Mouse (Mus musculus) natural killer cell, adult 2 months (primary cell): ENCODE data around the gene Gm20547.
"Not testable (repeated sequence)": the region's sequence is repeated elsewhere in the genome, so short reads cannot be mapped to it uniquely, and the experiment has no call there.

ENCODE experiments used
- DNase-seq, 2 experiments: peaks; one replicate each; pipeline ENCODE4 v3.0.0; 2022; ENCODE audit warnings: low spot score in 2 of 2

Gm20547 gene

DNA sequence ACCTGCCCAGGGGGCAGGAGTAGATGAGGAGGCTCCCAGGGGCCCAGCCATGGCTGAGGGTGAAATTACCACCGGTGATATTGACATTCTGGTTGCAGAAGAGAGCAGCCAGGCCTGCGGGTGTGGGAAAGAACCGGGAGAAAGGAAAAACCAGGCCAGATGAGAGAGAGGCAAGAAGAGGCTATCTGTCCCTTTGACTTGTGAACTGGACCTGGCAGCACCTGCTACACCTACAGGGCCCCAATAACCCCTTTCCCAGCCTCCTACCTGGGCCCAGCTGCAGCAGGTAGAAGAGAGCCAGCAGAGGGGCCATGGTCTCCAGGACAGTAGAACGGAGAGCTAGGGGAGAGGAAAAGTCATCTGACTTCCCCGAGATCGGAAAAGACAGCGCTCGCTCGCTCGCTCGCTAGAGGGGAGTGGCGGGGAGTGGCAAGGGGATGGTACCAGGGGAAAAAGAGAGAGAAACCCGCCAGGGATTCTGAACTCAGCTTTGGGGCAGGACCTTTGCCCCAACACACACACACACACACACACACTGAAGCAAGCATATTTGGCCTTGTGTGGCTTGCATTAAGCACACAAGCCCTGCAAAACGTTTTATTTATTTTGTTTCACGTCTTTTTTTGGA is at the start of gene Gm20547:
Gene Gm20547 (minus strand): TSS at position 360 of the 628 bp plus-strand sequence.
- no peak for DNase-seq

DNA sequence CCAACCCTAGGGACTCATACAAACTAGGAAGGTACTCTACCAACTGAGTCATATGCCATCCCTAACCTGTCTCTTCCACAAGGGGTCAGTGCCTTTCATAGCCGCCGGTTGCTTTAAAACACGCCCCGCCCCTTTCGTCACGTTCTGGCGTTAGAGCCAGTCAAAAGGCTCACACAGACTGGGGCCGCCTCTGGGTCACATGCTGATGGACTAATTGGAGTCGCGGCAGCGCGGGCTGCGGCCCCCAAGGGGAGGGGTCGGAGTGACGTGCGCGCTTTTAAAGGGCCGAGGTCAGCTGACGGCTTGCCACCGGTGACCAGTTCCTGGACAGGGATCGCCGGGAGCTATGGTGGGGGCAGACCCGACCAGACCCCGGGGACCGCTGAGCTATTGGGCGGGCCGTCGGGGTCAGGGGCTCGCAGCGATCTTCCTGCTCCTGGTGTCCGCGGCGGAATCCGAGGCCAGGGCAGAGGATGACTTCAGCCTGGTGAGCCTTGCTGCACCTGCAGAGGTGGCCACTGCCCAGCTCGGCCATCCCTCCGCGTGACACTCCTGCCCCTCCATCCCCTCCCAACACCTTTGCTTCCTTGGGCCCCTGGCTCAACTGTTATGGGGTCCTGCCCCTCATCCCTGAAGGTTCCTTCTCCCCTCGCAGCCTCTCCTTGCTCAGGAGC is 49.4 kb upstream of the Gm20547 start, which contains the start of gene Neu1:
Gene Neu1 (plus strand): TSS at position 193 of the 674 bp plus-strand sequence.
- DNase-seq = peak; percentile 96 to 97

DNA sequence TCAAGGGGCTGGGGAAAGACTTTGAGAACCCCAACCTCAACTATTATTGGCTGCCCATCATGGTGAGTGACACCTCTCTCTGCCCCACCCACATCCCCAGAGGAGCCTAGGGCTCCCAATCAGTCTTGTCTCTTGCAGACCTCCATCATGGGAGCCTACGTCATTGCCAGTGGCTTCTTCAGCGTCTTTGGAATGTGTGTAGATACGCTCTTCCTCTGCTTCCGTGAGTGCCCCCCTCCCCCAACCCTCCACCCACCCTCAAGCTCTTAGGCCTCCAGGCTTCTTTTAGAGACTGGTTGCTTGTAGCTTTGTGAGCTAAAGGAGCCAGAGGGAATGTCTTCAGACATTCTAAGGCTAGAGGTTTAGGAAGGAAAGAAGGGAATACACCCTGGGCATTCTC is 47.0 kb upstream of the Gm20547 start:
- no peak for DNase-seq

DNA sequence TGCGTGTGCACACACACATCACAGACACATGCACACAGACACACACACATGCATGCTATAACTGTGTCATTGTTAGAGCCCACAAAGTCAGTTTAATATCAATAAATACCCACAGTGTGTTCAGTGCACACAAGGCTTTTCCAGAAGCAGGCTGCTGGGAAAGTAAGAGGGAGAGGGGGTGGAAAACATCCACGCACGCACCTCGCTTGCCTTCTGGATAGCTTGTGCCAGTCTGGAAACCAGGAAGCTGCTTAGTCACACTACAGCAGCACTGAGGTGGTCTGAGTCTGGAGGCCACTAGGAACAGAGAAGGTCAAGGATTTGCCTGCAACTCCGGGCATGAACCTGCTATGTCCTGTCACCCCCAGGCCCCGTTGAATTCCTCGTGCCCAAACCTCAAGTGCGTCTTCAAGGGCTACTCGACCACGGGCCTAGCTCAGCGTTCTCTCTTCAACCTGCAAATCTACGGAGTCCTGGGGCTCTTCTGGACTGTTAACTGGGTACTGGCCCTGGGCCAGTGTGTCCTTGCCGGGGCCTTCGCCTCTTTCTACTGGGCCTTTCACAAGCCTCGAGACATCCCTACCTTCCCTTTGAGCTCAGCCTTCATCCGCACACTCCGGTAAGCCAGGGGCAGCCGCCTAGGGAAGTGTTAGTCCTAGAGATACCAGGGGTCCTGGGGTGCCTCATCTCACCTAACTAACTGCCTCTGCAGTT is 45.6 kb upstream of the Gm20547 start:
- DNase-seq = no peak

DNA sequence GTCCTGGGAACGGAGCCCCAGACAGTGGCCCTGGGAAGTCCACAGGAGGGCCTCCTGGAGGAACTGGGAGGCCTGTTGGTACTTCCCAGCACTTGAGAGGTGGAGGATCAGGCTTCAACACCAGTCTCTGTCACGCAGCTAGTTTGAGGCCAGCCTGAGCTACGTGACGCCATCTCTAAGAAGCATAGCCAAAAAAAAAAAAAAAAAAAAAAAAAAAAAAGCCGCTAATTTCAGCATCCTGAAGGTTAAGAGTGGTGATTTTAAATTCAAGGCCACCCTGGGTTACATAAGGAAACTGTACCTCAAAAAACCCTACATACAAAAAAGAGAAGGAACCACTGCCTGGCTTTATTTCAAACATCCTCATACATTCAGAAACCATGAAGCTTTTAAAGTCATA is 42.4 kb upstream of the Gm20547 start:
- no peak for DNase-seq

DNA sequence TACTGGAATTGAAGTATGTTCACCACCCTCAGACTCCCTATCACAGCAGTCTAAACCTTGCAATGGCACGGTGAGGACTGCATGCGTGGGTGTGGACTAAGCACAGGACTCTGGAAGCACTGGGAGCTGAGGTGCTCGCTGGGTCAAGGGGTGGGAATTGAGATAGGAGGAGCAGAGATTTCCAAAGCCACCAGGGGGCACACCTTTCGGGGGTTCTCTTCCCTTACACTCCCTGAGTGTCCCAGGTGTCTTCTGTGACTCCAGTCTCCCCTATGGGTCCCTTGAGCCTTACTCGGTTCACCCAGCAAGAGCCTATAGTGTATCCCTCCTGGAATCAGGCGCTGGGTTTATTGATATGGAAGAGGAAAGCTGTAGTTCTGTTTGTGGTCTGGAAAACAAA is 41.1 kb upstream of the Gm20547 start:
- DNase-seq = no peak

DNA sequence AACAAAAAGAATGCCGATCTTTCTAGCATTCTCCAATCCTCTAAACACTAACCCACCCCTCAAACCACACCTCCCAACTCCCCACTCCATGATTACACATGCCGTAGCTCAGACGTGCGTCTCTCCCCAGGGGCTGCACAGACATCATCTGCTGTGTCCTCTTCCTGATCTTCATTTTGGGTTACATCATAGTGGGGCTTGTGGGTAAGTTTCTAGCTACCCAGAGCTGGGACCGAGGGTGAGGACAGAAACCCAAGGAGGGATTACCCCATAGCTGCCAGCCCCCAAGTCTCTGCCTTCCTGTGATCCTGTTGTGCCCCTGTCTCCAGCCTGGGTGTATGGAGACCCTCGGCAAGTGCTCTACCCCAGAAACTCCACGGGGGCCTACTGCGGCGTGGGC is 35.3 kb upstream of the Gm20547 start:
- DNase-seq = no peak

DNA sequence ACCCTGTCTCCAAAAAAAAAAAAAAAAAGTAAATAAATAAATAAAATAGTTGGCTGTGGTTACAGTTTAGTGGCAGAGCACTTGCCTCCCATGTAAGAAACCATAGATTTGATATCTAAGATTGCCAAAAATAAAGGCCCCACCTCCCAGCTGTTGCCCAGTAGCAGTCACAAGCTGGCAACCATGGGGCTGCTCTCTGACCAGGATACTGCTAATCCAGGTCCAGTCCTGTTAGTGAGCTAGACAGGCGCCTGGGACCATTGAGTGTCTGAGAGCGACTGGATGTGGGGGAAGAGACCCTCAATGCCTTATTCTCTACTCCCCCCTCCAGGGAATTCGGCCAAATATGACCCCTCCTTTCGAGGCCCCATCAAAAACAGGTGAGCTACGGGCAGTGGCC is 34.5 kb upstream of the Gm20547 start:
- no peak for DNase-seq

DNA sequence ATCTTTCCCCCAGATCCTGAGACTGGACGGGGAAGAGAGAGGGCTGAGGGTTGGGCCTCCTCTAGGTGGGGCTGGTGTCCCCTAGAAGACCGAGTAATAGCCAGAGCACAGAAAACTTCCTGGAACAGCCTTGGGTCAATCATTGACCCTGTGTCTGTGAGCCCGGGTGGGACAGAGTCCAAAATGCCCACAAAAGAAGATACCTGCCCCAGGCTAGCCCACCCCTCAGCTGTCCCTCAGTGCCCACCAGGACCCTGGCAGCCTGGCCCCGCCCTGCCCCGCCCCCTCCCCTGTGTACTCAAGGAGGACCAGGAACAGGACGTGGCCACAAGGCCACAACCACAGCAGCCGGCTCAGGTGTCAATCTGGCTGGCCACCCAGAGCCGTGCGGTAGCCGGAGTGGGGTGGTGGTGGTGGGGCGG is 33.6 kb upstream of the Gm20547 start:
- DNase-seq = peak in 1 of 2 experiments; percentile 18

DNA sequence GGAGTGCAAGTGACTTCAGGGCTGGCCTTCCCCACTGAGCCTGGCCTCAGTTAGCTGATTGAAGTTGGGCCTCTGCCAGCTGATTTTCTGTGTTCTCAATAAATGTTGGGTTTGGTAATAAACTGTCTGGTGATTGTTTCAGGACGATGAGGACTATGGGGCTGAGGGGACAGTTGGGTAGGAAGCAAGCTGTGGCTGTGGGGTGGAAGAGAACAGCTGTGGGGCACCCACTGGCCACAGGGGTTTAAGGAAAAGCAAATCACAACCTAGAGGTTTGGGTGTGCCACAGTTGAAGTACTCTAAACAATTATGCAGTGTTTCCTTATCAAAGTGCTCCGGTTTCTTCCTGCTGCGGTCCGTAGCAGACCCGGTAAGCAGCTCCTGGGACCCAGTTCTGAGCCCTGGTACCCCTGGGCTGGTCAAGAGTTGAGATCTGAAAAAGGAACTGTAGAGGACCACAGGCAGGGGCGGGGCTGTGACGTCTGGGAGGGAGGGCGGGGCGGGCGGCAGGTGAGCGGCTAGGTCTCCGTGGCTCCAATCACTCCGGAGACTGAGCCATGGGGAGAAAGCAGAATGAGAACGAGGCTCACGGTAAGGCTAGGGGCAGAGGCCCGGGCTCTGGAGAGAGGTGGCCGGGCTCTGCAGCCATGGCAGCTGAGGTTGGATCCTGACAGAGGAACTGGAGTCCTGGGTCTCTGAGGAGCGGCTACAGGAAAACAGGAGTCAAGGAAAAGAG is 32.3 kb upstream of the Gm20547 start, which contains the start of gene Slc44a4:
Gene Slc44a4 (plus strand): TSS at position 537 of the 736 bp plus-strand sequence.
- no peak for DNase-seq

DNA sequence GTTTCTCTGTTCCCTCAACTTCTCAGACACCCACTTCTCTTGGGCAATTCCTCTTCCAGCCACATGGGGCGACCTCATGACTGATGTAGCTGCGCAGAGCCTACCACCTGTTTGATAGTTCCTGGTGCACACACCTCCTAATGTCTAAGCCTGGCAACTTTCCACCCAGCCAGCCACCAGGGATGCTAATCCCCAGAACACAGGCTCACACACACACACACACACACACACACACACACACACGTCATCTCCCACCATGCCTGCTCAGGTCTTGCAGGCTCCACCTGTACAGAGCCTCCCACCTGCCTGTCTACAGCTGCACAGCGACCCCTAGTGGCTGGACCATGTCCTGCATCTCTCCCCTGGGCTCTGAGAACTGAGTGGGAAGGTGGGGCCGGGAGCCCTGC is 30.1 kb upstream of the Gm20547 start:
- DNase-seq = peak; percentile 80 to 88

DNA sequence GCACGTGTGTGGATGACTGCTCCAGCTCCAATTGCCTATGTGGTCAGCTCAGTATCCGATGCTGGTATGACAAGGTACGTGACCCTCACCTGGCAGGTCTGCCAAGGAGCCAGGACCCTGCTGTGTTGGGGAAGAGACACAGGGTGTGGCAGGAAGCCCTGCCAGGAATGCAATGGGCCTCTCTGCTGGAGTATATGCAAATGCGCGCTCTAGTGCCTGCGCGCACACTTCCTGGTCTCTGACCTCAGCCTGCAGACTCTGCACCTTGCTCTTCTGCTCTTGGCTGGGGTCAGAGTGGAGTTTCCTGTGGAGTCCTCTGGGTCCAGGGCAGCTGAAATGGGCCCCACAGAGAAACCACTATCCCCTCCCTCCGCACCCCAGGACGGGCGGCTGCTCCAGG is 29.1 kb upstream of the Gm20547 start:
- DNase-seq = no peak

DNA sequence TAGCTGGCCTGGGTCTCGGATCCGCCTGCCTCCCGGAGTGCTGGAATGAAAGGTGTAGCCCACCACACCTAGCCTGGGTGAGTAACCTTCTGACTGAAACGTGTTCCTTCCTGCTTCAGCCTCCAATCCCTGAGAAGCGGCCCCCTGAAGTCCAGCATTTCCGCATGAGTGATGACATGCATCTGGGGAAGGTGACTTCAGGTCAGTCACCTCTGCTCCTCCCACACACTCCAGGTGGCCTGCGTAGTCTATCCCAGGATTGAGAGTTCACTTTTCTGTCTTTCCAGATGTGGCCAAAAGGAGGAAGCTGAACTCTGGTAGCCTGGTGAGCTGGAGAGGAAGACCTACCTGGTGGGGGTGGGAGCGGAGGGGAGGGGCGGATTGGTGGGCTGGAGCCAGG is 21.1 kb upstream of the Gm20547 start:
- DNase-seq = no peak

DNA sequence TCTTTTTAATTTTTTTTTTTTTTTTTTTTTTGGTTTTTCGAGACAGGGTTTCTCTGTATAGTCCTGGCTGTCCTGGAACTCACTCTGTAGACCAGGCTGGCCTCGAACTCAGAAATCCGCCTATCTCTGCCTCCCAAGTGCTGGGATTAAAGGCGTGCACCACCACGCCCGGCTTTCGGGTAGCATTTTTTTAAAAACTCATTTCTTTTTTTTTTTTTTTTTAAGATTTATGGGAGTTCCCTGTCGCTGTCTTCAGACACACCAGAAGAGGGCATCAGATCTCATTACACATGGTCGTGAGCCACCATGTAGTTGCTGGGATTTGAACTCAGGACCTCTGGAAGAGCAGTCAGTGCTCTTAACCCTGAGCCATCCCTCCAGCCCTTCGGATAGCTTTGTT is 20.1 kb upstream of the Gm20547 start:
- DNase-seq = not testable (repeated sequence)

DNA sequence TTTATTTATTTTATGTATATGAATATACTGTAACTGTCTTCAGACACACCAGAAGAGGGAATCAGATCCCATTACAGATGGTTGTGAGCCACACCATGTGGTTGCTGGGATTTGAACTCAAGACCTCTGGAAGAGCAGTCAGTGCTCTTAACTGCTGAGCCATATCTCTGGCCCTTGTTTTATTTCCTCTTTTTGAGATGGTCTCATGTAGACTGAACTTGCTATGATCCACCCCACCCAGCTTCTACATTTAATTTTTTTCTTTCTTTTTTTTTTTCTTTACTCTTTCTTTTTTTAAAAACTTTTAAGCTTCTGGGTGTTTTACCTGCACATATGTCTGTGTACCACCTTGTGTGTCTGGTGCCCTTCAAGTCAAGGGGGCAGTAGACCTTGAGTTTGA is 19.0 kb upstream of the Gm20547 start:
- not testable (repeated sequence) for DNase-seq

DNA sequence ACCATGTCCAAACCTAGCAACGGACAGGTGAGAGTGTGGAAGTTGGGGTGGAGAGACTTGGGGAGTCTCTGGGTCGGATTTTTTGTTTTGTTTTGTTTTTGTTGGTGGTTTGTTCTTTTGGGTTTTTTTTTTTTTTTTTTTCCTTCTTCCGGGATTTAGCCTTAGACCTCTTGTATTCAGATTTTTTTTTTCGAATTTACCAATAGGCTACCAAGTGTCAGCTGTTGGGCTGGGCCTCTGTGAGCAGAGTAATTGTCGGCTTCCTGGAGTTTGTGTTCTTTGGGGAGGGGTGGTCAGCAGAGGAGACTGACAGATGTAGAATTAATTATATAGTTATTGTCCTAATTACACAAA is 18.0 kb upstream of the Gm20547 start:
- no peak for DNase-seq

DNA sequence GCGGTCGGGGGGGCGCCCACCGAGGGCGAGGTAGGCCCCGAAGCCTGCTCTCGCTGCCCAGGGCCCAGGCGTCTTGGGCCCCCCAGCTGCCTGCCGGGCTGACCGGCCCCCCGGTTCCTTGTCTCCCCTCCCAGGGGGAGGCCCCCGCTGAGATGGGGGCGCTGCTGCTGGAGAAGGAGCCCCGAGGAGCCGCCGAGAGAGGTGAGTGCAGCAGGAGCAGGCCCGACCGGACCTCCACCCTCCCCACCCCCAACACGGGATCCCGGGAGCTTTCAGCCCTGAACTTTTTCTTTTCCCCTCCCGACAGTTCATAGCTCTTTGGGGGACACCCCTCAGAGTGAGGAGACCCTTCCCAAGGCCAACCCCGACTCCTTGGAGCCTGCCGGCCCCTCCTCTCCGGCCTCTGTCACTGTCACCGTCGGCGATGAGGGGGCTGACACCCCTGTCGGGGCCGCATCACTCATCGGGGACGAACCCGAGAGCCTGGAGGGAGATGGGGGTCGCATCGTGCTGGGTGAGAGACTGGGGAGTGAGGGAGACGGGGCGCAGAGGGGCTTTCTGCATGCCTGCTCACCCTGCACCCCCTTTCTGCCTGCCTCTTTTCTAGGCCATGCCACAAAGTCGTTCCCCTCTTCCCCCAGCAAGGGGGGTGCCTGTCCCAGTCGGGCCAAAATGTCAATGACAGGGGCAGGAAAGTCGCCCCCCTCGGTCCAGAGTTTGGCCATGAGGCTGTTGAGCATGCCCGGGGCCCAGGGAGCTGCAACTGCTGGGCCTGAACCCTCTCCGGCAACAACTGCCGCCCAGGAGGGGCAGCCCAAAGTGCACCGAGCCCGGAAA is 17.4 kb upstream of the Gm20547 start:
- DNase-seq = peak; percentile 36 to 40

DNA sequence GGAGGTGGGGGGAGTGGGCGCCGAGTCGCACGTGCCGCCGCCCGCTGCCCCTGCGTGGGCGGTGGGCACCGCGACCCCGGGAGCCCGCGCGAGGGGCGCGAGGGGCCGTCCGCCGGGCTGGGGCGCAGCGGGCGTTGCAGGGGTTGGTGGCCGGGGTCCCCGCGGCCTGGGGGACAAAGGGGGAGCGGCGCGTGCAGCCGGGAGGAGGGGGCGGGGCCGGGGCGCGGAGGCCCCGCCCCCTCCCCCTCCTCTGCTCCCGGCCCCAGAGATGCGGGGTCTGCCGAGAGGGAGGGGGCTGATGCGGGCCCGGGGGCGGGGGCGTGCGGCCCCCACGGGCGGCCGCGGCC is 16.8 kb upstream of the Gm20547 start:
- DNase-seq = no peak

DNA sequence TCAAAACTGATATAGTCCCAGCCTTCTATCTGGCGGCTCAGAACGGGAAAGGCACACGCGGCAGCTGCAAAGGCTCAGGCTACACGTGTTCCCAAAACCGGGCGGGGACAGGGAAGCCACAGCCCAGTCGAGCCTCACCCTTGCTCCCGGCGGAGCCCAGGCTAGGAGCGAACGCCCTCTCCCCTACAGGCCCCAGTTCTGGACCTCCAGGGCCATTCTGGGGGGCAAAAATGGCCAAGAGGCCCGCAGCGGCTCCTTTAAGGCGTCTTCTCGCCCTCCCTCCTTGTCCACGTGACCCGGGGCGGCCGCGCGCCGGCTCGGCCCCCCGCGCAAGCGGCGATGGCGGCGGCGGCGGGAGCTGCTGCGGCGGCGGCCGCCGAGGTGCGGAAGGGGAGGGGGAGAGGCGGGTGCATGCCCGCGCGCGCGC is 16.3 kb upstream of the Gm20547 start, which contains the start of the genes C2 and Ehmt2:
Gene C2 (minus strand): TSS at position 106 of the 427 bp plus-strand sequence.
Gene Ehmt2 (plus strand): TSS at position 310 of the 427 bp plus-strand sequence.
- DNase-seq = peak; percentile 47 to 64

DNA sequence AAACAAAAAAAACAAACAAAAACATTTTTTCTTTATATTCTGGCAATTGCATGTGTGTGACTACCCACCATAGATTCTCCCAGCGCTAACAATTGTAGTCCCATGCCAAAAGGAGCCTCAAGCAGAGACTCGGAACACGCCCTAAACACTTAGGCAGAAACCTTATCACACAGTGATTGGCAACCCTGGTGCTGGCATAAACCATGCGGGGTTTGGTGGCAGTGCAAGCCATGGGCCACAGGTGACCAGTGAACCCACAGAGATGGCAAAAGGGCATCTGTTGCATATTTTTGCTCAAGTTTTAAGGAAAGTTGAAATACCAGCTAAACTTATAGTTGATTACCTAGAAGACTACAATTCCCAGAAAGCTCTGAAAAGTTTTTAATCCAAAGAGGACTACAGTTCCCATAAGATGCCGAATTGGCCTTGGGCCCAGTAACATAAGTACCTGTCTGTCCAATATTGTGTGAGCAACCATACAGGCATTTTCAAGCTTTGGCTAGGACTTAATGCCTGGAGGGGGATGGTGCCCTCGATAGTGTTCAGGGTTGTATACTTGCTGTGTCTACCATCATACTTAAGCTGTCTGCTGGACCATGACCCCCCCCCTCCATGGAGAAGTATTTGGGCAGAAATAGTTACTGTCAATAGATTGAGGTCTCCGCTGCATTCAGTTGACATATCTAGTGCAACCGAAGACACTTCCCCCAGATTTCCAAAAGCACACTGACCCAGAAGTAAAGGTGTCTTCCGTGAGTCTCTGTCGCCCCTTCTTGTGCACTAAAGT is 15.7 kb upstream of the Gm20547 start:
- no peak for DNase-seq
